Mouse (Mus musculus): ENCODE data around the gene Eif4ebp2. TPM values are rescaled to one million over a fixed set of nuclear protein-coding genes. Genes with fewer than 3 reads are reported as not detected.

Eif4ebp2 gene
- polyA plus RNA-seq, 1 experiment = 93.7 TPM

DNA sequence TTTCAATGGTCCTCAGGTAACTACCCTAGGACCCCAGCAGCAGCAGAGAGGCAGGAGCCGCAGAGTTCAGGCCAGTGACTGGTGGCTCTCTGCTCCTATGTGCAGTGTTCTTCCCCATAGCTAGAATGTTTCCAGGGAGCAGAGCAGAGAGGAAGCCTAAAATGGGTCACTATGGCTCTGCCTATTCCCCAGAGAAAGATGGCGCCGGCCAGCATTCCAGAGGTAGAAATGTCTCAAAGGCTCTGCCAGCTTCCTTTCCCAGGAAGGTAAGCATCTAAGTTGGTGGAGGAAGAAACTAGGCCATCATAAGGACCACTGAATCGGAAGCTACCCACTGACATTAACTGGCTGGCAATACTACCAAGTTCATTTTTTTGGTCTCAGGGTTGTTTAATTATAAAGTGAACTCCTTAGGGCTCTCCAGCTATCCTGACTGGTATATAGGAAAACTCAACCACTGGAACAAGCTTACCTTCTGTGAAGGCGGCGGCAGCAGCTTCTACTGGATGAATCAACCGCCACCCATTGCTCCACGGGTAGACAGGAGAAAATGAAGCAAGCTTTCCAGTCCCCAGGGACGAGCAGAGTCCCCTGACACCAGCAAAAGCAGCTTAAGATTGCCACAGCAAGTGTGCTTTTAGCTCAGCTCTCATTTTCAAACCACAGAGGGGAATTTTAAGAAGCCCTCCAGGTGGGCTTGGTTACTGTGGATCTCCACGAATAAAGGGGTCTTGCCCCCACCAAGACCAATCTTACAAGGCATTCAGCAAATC lies 4.7 kb downstream of the Eif4ebp2 start:
- peaks cover 17% of the 10 kb centered on the region; the same call in 1 of the 2 replicates for H3K4me1 ChIP-seq (ENCODE audit: control insufficient read depth, insufficient read depth, insufficient read length)
- 66% methylated on average over 10 of the region's 10 CpGs for WGBS

GRCm38 (mm10) chr10:61445016-61445415 lies 7.4 kb downstream of the Eif4ebp2 start:
- no peak for TF ChIP-seq CTCF (IDR thresholded peaks at IDR 0.05; ENCODE audit: extremely low read depth, insufficient read depth, insufficient read length, insufficient replicate concordance)
- TF ChIP-seq POLR2A (IDR thresholded peaks at IDR 0.05; ENCODE audit: low read depth, low read length) = no peak
- Histone ChIP-seq H3K27ac (ENCODE audit: insufficient read depth, low read length) (no peak overlapping the region), H3K27me3 (ENCODE audit: control insufficient read depth, insufficient read depth, low read length) (no peaks in the 10 kb centered on the region), H3K4me3 (ENCODE audit: extremely low read depth, insufficient read depth, insufficient read length) (no peak overlapping the region), H3K36me3 (ENCODE audit: control insufficient read depth, insufficient read depth, low read length) (no peaks in the 10 kb centered on the region), H3K4me1 (ENCODE audit: control insufficient read depth, insufficient read depth, insufficient read length) (peaks cover 14% of the 10 kb centered on the region; the same call in 1 of the 2 replicates)
- WGBS = 76% methylated on average over 3 of the region's 3 CpGs
- no peak for DNase-seq (ENCODE audit: low read depth in 1 of 2, low spot score in 2 of 2)

More for the DNA sequence above, 4.7 kb downstream of the Eif4ebp2 start:
- peak in 1 of 2 experiments; percentile 16 for DNase-seq (ENCODE audit: low read depth in 1 of 2, low spot score in 2 of 2)
- TF ChIP-seq POLR2A (IDR thresholded peaks at IDR 0.05; ENCODE audit: low read depth, low read length) = no peak
- TF ChIP-seq CTCF (IDR thresholded peaks at IDR 0.05; ENCODE audit: extremely low read depth, insufficient read depth, insufficient read length, insufficient replicate concordance) = no peak
- no peak overlapping the region for H3K4me3 ChIP-seq (ENCODE audit: extremely low read depth, insufficient read depth, insufficient read length)
- no peaks in the 10 kb centered on the region for H3K27me3 ChIP-seq (ENCODE audit: control insufficient read depth, insufficient read depth, low read length)
- H3K27ac ChIP-seq (ENCODE audit: insufficient read depth, low read length) = peak overlapping the region; percentile 15; the same call in 1 of the 2 replicates
- H3K36me3 ChIP-seq (ENCODE audit: control insufficient read depth, insufficient read depth, low read length) = no peaks in the 10 kb centered on the region

GRCm38 (mm10) chr10:61443876-61444275 lies 8.6 kb downstream of the Eif4ebp2 start:
- Histone ChIP-seq H3K27me3 (ENCODE audit: control insufficient read depth, insufficient read depth, low read length) (no peaks in the 10 kb centered on the region), H3K27ac (ENCODE audit: insufficient read depth, low read length) (no peak overlapping the region), H3K4me3 (ENCODE audit: extremely low read depth, insufficient read depth, insufficient read length) (no peak overlapping the region), H3K36me3 (ENCODE audit: control insufficient read depth, insufficient read depth, low read length) (no peaks in the 10 kb centered on the region), H3K4me1 (ENCODE audit: control insufficient read depth, insufficient read depth, insufficient read length) (peaks cover 8% of the 10 kb centered on the region; the same call in 1 of the 2 replicates)
- no peak for DNase-seq (ENCODE audit: low read depth in 1 of 2, low spot score in 2 of 2)
- 77% methylated on average over 1 of the region's 1 CpGs for WGBS
- TF ChIP-seq POLR2A (IDR thresholded peaks at IDR 0.05; ENCODE audit: low read depth, low read length) (no peak), CTCF (IDR thresholded peaks at IDR 0.05; ENCODE audit: extremely low read depth, insufficient read depth, insufficient read length, insufficient replicate concordance) (no peak)

DNA sequence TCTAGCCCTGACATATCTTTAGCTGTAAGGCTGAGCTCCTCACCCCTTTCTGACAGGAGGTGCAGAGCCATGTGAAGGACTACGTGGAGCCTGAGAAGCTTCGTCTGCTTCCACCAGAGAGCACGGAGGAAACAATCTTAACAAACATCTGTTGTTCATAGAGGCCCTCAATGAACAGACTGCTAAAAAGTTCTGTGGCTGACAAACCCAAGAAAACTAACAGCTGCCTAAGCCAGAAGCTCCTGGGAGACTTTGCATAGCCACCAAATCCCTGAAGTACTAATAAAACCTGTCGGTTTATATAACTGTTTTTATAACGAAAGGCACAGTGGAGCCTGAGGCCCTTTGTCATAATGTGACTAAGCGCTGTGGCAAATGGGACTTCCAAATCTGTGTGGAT lies 9.0 kb downstream of the Eif4ebp2 start:
- H3K27me3 ChIP-seq (ENCODE audit: control insufficient read depth, insufficient read depth, low read length) = no peaks in the 10 kb centered on the region
- TF ChIP-seq POLR2A (IDR thresholded peaks at IDR 0.05; ENCODE audit: low read depth, low read length) (no peak), CTCF (IDR thresholded peaks at IDR 0.05; ENCODE audit: extremely low read depth, insufficient read depth, insufficient read length, insufficient replicate concordance) (no peak)
- 71% methylated on average over 6 of the region's 6 CpGs for WGBS
- no peaks in the 10 kb centered on the region for H3K36me3 ChIP-seq (ENCODE audit: control insufficient read depth, insufficient read depth, low read length)
- no peak overlapping the region for H3K27ac ChIP-seq (ENCODE audit: insufficient read depth, low read length)
- peaks cover 6% of the 10 kb centered on the region; the same call in 1 of the 2 replicates for H3K4me1 ChIP-seq (ENCODE audit: control insufficient read depth, insufficient read depth, insufficient read length)
- no peak overlapping the region for H3K4me3 ChIP-seq (ENCODE audit: extremely low read depth, insufficient read depth, insufficient read length)
- DNase-seq (ENCODE audit: low read depth in 1 of 2, low spot score in 2 of 2) = no peak

GRCm38 (mm10) chr10:61440202-61440800 lies 12.2 kb downstream of the Eif4ebp2 start:
- Histone ChIP-seq H3K27ac (ENCODE audit: insufficient read depth, low read length) (no peak overlapping the region), H3K4me3 (ENCODE audit: extremely low read depth, insufficient read depth, insufficient read length) (no peak overlapping the region), H3K4me1 (ENCODE audit: control insufficient read depth, insufficient read depth, insufficient read length) (peaks cover 2% of the 10 kb centered on the region; the same call in 1 of the 2 replicates), H3K27me3 (ENCODE audit: control insufficient read depth, insufficient read depth, low read length) (no peaks in the 10 kb centered on the region), H3K36me3 (ENCODE audit: control insufficient read depth, insufficient read depth, low read length) (peaks cover 3% of the 10 kb centered on the region; the same call in 1 of the 2 replicates)
- no peak for DNase-seq (ENCODE audit: low read depth in 1 of 2, low spot score in 2 of 2)
- 89% methylated on average over 7 of the region's 7 CpGs for WGBS
- no peak for TF ChIP-seq POLR2A (IDR thresholded peaks at IDR 0.05; ENCODE audit: low read depth, low read length)

DNA sequence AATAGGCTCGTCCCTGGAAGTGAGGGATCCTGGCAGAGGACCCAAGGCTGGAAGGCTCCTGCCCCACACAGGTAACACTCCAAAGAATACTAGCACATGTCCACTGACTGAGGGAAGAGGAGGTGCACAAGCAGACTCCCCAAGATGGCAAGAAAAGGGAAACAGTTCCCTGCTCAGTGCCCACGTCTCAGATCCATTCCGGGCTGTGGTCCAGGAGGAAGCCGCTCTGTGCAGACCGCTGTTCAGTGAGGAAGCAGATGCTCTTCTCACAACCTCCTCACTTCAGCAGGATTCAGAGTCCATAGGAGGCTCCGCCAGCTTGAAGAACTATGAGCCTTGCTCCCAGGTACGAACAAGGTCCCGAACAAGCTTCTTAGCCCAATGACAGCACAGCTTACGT lies 21.1 kb downstream of the Eif4ebp2 start:
- no peak for DNase-seq (ENCODE audit: low read depth in 1 of 2, low spot score in 2 of 2)
- H3K4me1 ChIP-seq (ENCODE audit: control insufficient read depth, insufficient read depth, insufficient read length) = no peaks in the 10 kb centered on the region
- H3K27me3 ChIP-seq (ENCODE audit: control insufficient read depth, insufficient read depth, low read length) = no peaks in the 10 kb centered on the region
- no peak overlapping the region for H3K4me3 ChIP-seq (ENCODE audit: extremely low read depth, insufficient read depth, insufficient read length)
- H3K27ac ChIP-seq (ENCODE audit: insufficient read depth, low read length) = no peak overlapping the region
- 92% methylated on average over 9 of the region's 9 CpGs for WGBS
- peaks cover 46% of the 10 kb centered on the region for H3K36me3 ChIP-seq (ENCODE audit: control insufficient read depth, insufficient read depth, low read length)
- TF ChIP-seq CTCF (IDR thresholded peaks at IDR 0.05; ENCODE audit: extremely low read depth, insufficient read depth, insufficient read length, insufficient replicate concordance) = no peak
- TF ChIP-seq POLR2A (IDR thresholded peaks at IDR 0.05; ENCODE audit: low read depth, low read length) = no peak

GRCm38 (mm10) chr10:61429043-61429442 lies 23.4 kb downstream of the Eif4ebp2 start:
- Histone ChIP-seq H3K36me3 (ENCODE audit: control insufficient read depth, insufficient read depth, low read length) (peaks cover 32% of the 10 kb centered on the region), H3K4me1 (ENCODE audit: control insufficient read depth, insufficient read depth, insufficient read length) (no peaks in the 10 kb centered on the region), H3K27me3 (ENCODE audit: control insufficient read depth, insufficient read depth, low read length) (no peaks in the 10 kb centered on the region), H3K4me3 (ENCODE audit: extremely low read depth, insufficient read depth, insufficient read length) (no peak overlapping the region), H3K27ac (ENCODE audit: insufficient read depth, low read length) (no peak overlapping the region)
- TF ChIP-seq POLR2A (IDR thresholded peaks at IDR 0.05; ENCODE audit: low read depth, low read length) = no peak
- no peak for TF ChIP-seq CTCF (IDR thresholded peaks at IDR 0.05; ENCODE audit: extremely low read depth, insufficient read depth, insufficient read length, insufficient replicate concordance)
- DNase-seq (ENCODE audit: low read depth in 1 of 2, low spot score in 2 of 2) = no peak
- WGBS = 94% methylated on average over 5 of the region's 5 CpGs

Data from spleen, adult 2 months (tissue).